In the genomic region with DNA sequence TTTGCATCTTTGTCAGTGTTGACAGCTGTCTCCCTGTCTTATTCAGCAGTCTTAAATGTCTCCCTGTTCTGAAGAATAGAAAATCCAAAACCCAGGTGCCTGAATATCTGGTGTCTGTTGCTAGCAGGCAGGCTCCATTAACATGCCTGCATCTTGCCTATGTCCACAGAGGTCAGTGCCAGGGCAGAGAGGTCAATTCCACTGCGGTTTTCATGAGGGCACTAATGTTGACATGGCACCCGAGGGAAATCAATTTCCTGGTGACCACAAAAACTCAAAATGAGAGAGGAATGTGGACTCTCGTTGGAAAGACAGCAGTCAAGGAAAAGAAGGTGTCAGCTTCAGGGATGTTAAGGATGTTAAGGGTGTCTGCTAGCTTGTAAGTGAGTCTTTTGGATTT, we compare ENCODE assay signal across 12 mouse cellular contexts.
"Had no signal": no experiment of that assay in that cellular context is flagged by ENCODE, and none has a peak within 500 bp of the region (broad histone marks: within the 10 kb centered on the region; RNA-seq: fewer than 3 reads in every experiment).

No protein-coding gene starts in this region.

- H3K4me3 ChIP-seq: left cerebral cortex, adult 2 months; limb, embryonic 10.5 days; liver, embryonic 15.5 days; midbrain, embryonic 12.5 days; neural tube, embryonic 13.5 days had no signal

- DNase-seq: kidney, postnatal 25 days; lung, adult 2 months; lung, postnatal 36 days; right cerebral cortex, postnatal 14 days; thymus, postnatal 36 days had no signal

- H3K4me1 ChIP-seq: liver, embryonic 15.5 days; midbrain, embryonic 12.5 days; neural tube, embryonic 13.5 days had no signal

- H3K4me2 ChIP-seq: liver, embryonic 11.5 days; liver, embryonic 15.5 days; midbrain, embryonic 12.5 days; neural tube, embryonic 13.5 days had no signal

- ATAC-seq: lung, postnatal 0 days had no signal

- H3K27me3 ChIP-seq: liver, embryonic 15.5 days; midbrain, embryonic 12.5 days; neural tube, embryonic 13.5 days had no signal

- H3K9ac ChIP-seq: liver, embryonic 15.5 days; midbrain, embryonic 12.5 days; neural tube, embryonic 13.5 days had no signal

- H3K9me3 ChIP-seq: limb, embryonic 10.5 days; liver, embryonic 15.5 days; midbrain, embryonic 12.5 days; neural tube, embryonic 13.5 days had no signal

- H3K27ac ChIP-seq: left cerebral cortex, adult 2 months; limb, embryonic 10.5 days; liver, embryonic 15.5 days; midbrain, embryonic 12.5 days; neural tube, embryonic 13.5 days had no signal

- H3K36me3 ChIP-seq: limb, embryonic 10.5 days; liver, embryonic 15.5 days; midbrain, embryonic 12.5 days; neural tube, embryonic 13.5 days had no signal
